Mouse (Mus musculus) telencephalon, adult 2 months (tissue): ENCODE measurements around the gene Eepd1.

Experiments
- DNase-seq: peaks from one replicate; pipeline ENCODE4 v3.0.0-alpha.2; 2011; ENCODE audit warnings: low read depth, low spot score

Gene Eepd1

GRCm38 (mm10) chr9:25489221-25489960, 8.0 kb downstream of the Eepd1 start:
- no peak for DNase-seq

- DNase-seq, result no peak
Observed at GRCm38 (mm10) chr9:25490278-25491145, 9.2 kb downstream of the Eepd1 start.

- no peak for DNase-seq
Observed at GRCm38 (mm10) chr9:25493918-25494317, 12.6 kb downstream of the Eepd1 start.

- DNase-seq, result no peak
Observed at GRCm38 (mm10) chr9:25495601-25496000, 14.3 kb downstream of the Eepd1 start.

- DNase-seq, result no peak
Observed at GRCm38 (mm10) chr9:25496196-25496595, 14.8 kb downstream of the Eepd1 start.

GRCm38 (mm10) chr9:25496703-25497102, 15.4 kb downstream of the Eepd1 start:
- no peak for DNase-seq

GRCm38 (mm10) chr9:25498770-25499169, 17.4 kb downstream of the Eepd1 start:
- DNase-seq, result no peak

- no peak for DNase-seq
Observed at GRCm38 (mm10) chr9:25499306-25499705, 18.0 kb downstream of the Eepd1 start.

GRCm38 (mm10) chr9:25500031-25500430, 18.7 kb downstream of the Eepd1 start:
- no peak for DNase-seq

GRCm38 (mm10) chr9:25508825-25509224, 27.5 kb downstream of the Eepd1 start:
- no peak for DNase-seq

GRCm38 (mm10) chr9:25510572-25510971, 29.2 kb downstream of the Eepd1 start:
- peak; percentile 78 for DNase-seq

- DNase-seq, result no peak
Observed at GRCm38 (mm10) chr9:25513050-25513449, 31.7 kb downstream of the Eepd1 start.

- no peak for DNase-seq
Observed at GRCm38 (mm10) chr9:25513556-25513955, 32.2 kb downstream of the Eepd1 start.

- DNase-seq, result no peak
Observed at GRCm38 (mm10) chr9:25516640-25517039, 35.3 kb downstream of the Eepd1 start.

GRCm38 (mm10) chr9:25517982-25518381, 36.6 kb downstream of the Eepd1 start:
- DNase-seq, result no peak

GRCm38 (mm10) chr9:25519193-25519592, 37.8 kb downstream of the Eepd1 start:
- no peak for DNase-seq

GRCm38 (mm10) chr9:25520826-25521225, 39.5 kb downstream of the Eepd1 start:
- DNase-seq, result no peak

GRCm38 (mm10) chr9:25521825-25522224, 40.5 kb downstream of the Eepd1 start:
- no peak for DNase-seq

- DNase-seq, result no peak
Observed at GRCm38 (mm10) chr9:25526516-25526915, 45.2 kb downstream of the Eepd1 start.

- no peak for DNase-seq
Observed at GRCm38 (mm10) chr9:25526927-25527337, 45.6 kb downstream of the Eepd1 start.

- DNase-seq, result no peak
Observed at GRCm38 (mm10) chr9:25527359-25528038, 46.2 kb downstream of the Eepd1 start.

GRCm38 (mm10) chr9:25531627-25532026, 50.3 kb downstream of the Eepd1 start:
- no peak for DNase-seq
